19 mouse cellular contexts compared by ENCODE assay signal in the genomic region with DNA sequence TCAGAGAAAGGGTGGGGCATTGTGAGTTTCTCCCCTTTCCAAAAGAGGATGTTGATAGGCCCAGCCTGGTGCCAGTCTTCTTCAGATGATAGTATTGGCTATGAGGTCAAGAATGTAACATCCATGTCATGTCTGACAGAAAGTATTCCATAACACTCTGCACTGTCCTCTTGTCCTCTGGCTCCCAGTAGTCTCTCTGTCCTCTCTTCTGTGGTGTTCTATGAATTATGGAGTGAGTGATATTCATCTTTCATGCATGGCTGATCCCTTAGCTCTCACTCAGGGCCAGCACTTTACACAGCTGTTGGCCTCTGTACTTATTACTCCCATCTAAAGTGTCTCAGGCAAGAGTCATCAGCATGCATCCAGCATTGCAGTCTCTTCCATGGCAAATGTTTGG.
"Had no signal": no experiment of that assay in that cellular context is flagged by ENCODE, and none has a peak within 500 bp of the region (broad histone marks: within the 10 kb centered on the region; RNA-seq: fewer than 3 reads in every experiment).

No protein-coding gene starts in this region.

- H3K4me1 ChIP-seq: liver, embryonic 13.5 days; midbrain, embryonic 12.5 days; midbrain, embryonic 15.5 days; neural tube, embryonic 13.5 days; stomach, embryonic 15.5 days had no signal

- H3K9me3 ChIP-seq: liver, embryonic 13.5 days; midbrain, embryonic 12.5 days; midbrain, embryonic 15.5 days; neural tube, embryonic 13.5 days; stomach, embryonic 15.5 days had no signal

- H3K4me2 ChIP-seq: liver, embryonic 13.5 days; midbrain, embryonic 12.5 days; midbrain, embryonic 15.5 days; neural tube, embryonic 13.5 days; stomach, embryonic 15.5 days had no signal

- H3K27ac ChIP-seq: hindbrain, postnatal 0 days; kidney, postnatal 0 days; left cerebral cortex, adult 2 months; liver, embryonic 13.5 days; macrophage; midbrain, embryonic 12.5 days; midbrain, embryonic 15.5 days; neural tube, embryonic 13.5 days; stomach, embryonic 15.5 days had no signal

- ATAC-seq: hindbrain, postnatal 0 days; inflammation-experienced regulatory T-cells, adult 6 months; intestine, embryonic 16.5 days; midbrain, embryonic 15.5 days had no signal

- H3K9ac ChIP-seq: liver, embryonic 13.5 days; midbrain, embryonic 12.5 days; midbrain, embryonic 15.5 days; neural tube, embryonic 13.5 days; stomach, embryonic 15.5 days had no signal

- H3K27me3 ChIP-seq: liver, embryonic 13.5 days; midbrain, embryonic 12.5 days; midbrain, embryonic 15.5 days; neural tube, embryonic 13.5 days; stomach, embryonic 15.5 days had no signal

- H3K36me3 ChIP-seq: liver, embryonic 13.5 days; midbrain, embryonic 12.5 days; midbrain, embryonic 15.5 days; neural tube, embryonic 13.5 days; stomach, embryonic 15.5 days had no signal

- H3K4me3 ChIP-seq: left cerebral cortex, adult 2 months; liver, embryonic 13.5 days; midbrain, embryonic 12.5 days; midbrain, embryonic 15.5 days; myocyte; neural tube, embryonic 13.5 days; stomach, embryonic 15.5 days had no signal

- DNase-seq: kidney, adult 18-20 months; kidney, adult 9 months; kidney, postnatal 36 days; layer of hippocampus, postnatal 36 days; liver, embryonic 13.5 days; right cerebral cortex, postnatal 25 days; spleen, adult 18-20 months; thymus, postnatal 25 days had no signal
